Comparison of ENCODE assay signal across 12 mouse cellular contexts in genomic region chr9:63774854-63775483, GRCm38 (mm10). TPM values are rescaled to one million over a fixed set of nuclear protein-coding genes. Genes with fewer than 3 reads are reported as not detected.
DNase-seq lines count a peak whose midpoint lies in the region; ATAC-seq and TF ChIP-seq lines count a peak whose summit lies in the region.
"Had no signal": no experiment of that assay in that cellular context is flagged by ENCODE, and none has a peak within 500 bp of the region (broad histone marks: within the 10 kb centered on the region; RNA-seq: fewer than 3 reads in every experiment).

No protein-coding gene starts in this region.

- H3K4me2 ChIP-seq in intestine, postnatal 0 days (replicated peaks; ENCODE audit: low read depth) = 0 out of 2 replicates have a peak overlapping the region, but pooled peaks have one; percentile 21
- H3K4me2 ChIP-seq: embryonic facial prominence, embryonic 15.5 days; hindbrain, embryonic 13.5 days had no signal

- no peaks in the 10 kb centered on the region for H3K9me3 ChIP-seq in intestine, postnatal 0 days (ENCODE audit: control insufficient read depth)
- H3K9me3 ChIP-seq: embryonic facial prominence, embryonic 15.5 days; hindbrain, embryonic 13.5 days; megakaryocyte, embryonic 14.5 days had no signal

- peak; percentile 80 for ATAC-seq in common myeloid progenitor, adult 5-6 weeks (replicated peaks; ENCODE audit: low read depth, poor library complexity, severe bottlenecking)
- peak; percentile 90 for ATAC-seq in intestine, postnatal 0 days
- ATAC-seq in megakaryocyte-erythroid progenitor cell, adult 5-6 weeks (replicated peaks; ENCODE audit: low FRiP score, low TSS enrichment, poor library complexity, severe bottlenecking) = peak; percentile 89

- H3K4me1 ChIP-seq in intestine, postnatal 0 days (replicated peaks; ENCODE audit: control insufficient read depth, insufficient read depth, low read length) = peaks cover 8% of the 10 kb centered on the region; the same call in 1 of the 2 replicates

- TF ChIP-seq CTCF in intestine, postnatal 0 days (IDR thresholded peaks at IDR 0.05; ENCODE audit: low read depth) = no peak

- no peak overlapping the region for H3K9ac ChIP-seq in intestine, postnatal 0 days (ENCODE audit: low read depth, low read length)
- H3K9ac ChIP-seq: embryonic facial prominence, embryonic 15.5 days; hindbrain, embryonic 13.5 days had no signal

- no peak overlapping the region for H3K4me3 ChIP-seq in intestine, postnatal 0 days (ENCODE audit: low read depth, low read length)
- H3K4me3 ChIP-seq: embryonic facial prominence, embryonic 15.5 days; hindbrain, embryonic 13.5 days; megakaryocyte, embryonic 14.5 days had no signal

- no peaks in the 10 kb centered on the region for H3K27me3 ChIP-seq in intestine, postnatal 0 days (replicated peaks; ENCODE audit: control insufficient read depth, insufficient read depth, low read length)

- WGBS in intestine, postnatal 0 days = 28% methylated on average over 6 of the region's 6 CpGs

- peak overlapping the region; percentile 85 for H3K27ac ChIP-seq in intestine, postnatal 0 days (ENCODE audit: low read depth, low read length)
- H3K27ac ChIP-seq: embryonic facial prominence, embryonic 15.5 days; hindbrain, embryonic 13.5 days had no signal

- no peaks in the 10 kb centered on the region for H3K36me3 ChIP-seq in intestine, postnatal 0 days (ENCODE audit: control insufficient read depth, insufficient read depth)
- H3K36me3 ChIP-seq: embryonic facial prominence, embryonic 15.5 days; hindbrain, embryonic 13.5 days had no signal

- peak; percentile 61 to 72 for DNase-seq in kidney, postnatal 25 days
- no peak for DNase-seq in right cerebral cortex, postnatal 4 days
- no peak for DNase-seq in gastrocnemius, postnatal 10 days
- DNase-seq in left cerebral cortex, adult 8-10 months (ENCODE audit: low spot score in 2 of 2) = no peak
- DNase-seq in layer of hippocampus, postnatal 25 days (ENCODE audit: extremely low spot score in 1 of 2, low spot score in 1 of 2) = no peak
- DNase-seq: cerebellum, postnatal 36 days had no signal

RNA-seq across cellular contexts. Expression of gene Smad3, which starts 17.2 kb away (rescaled TPM):
- 19.2 and 39.1 TPM in 2 replicates for total RNA-seq in common myeloid progenitor, adult 5-6 weeks (2017)
- polyA plus RNA-seq in intestine, postnatal 0 days (2015; fragmentation: Nextera tagmentation; extraction: Ambion mirVana) = 5.0 and 5.7 TPM in 2 replicates
- total RNA-seq in megakaryocyte-erythroid progenitor cell, adult 5-6 weeks (2014; fragmentation: Nextera tagmentation) = 14.1 and 19.7 TPM in 2 replicates
- total RNA-seq in megakaryocyte-erythroid progenitor cell, adult 5-6 weeks (2017) = 11.9 and 15.9 TPM in 2 replicates
- 10 to 100 TPM; 44.9 to 45.0 TPM for total RNA-seq in gastrocnemius, postnatal 10 days (2021)
- 10 to 100 TPM; 52.3 to 57.3 (median 56.8) TPM for total RNA-seq in left cerebral cortex, adult 8-10 months (2022)
- 10 to 100 TPM; 38.0 to 44.6 TPM for total RNA-seq in layer of hippocampus, postnatal 25 days (2021)

Comparison
In these comparisons a context has a peak if more than half of its experiments do, and no peak if none do; other contexts are left out.
1. DNase-seq: peak in kidney, postnatal 25 days (2 of 2); none in right cerebral cortex, postnatal 4 days (single experiment), gastrocnemius, postnatal 10 days (single experiment), left cerebral cortex, adult 8-10 months (0 of 2) and layer of hippocampus, postnatal 25 days (0 of 2).
2. Peak in every context shown above with its lines, with median percentiles within 50 percentile points of each other: ATAC-seq.